ENCODE assay signal across 9 mouse cellular contexts in the genomic region with DNA sequence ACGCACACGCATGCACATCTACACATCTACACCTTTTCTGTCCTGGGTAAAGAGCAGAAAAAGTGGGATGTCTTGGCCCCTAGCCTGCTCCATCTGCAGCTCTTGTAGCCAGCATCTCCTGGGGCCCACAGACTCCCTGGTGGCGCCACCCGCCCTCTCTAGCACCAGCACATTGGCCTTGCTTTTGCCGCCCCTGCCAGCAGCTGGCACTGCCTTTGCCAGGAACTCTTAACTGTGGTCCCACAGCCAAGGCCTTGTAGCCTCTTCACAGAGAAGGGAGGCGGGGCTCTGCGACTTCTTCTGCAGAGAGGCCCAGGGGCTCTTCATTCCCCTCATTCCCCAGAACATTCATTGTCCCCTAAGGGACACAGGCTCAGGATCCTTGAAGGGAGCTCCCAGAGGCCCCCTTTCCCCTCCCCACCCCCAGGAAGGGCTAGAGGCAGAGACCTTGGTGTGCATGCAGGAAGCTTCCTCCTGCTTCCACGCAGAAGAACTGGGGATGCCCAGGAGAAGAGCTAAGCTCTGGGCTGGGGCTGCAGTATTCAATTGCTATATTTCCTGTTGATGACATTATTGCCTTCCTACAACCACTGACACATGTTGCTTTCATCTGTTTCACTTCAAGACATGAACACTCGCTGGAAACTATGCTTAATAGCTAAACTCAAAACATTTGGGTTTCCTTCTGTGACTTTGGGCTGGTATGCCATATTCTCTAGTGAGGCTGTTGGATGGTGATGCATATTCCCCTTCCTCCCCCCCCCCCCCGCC. TPM values are rescaled to one million over a fixed set of nuclear protein-coding genes. Genes with fewer than 3 reads are reported as not detected.
A peak's percentile ranks its signal among the peaks of the same experiment; 100 is the strongest.
DNase-seq lines count a peak whose midpoint lies in the region; ATAC-seq and TF ChIP-seq lines count a peak whose summit lies in the region.
"Had no signal": no experiment of that assay in that cellular context is flagged by ENCODE, and none has a peak within 500 bp of the region (broad histone marks: within the 10 kb centered on the region; RNA-seq: fewer than 3 reads in every experiment).

No protein-coding gene starts in this region.

- ATAC-seq in limb, embryonic 14.5 days (ENCODE audit: low FRiP score, low read depth), result no peak

- DNase-seq in adrenal gland, adult (ENCODE audit: inconsistent age in 2 of 2, low spot score in 1 of 2), result peak; percentile 76 to 83
- no peak for DNase-seq in adrenal gland, postnatal 4 days (ENCODE audit: low spot score in 2 of 2)
- peak; percentile 46 to 51 for DNase-seq in left cerebral cortex, postnatal 14 days (ENCODE audit: low spot score in 2 of 2)
- no peak for DNase-seq in left cerebral cortex, adult 11 months (ENCODE audit: low spot score)
- peak; percentile 65 for DNase-seq in gastrocnemius, postnatal 10 days
- DNase-seq in limb, embryonic 14.5 days (ENCODE audit: low spot score), result no peak
- no peak for DNase-seq in c-Kit-positive CD71-positive TER-119-positive erythroid progenitor cells, embryonic 14.5 days (ENCODE audit: low spot score)
- no peak for DNase-seq in thymus, postnatal 36 days
- DNase-seq: lung, embryonic 14.5 days had no signal

- H3K4me2 ChIP-seq in limb, embryonic 14.5 days (replicated peaks; ENCODE audit: low read depth, low read length, severe bottlenecking), result no peak overlapping the region
- H3K4me2 ChIP-seq: lung, embryonic 14.5 days had no signal

- intact Hi-C loops in left cerebral cortex, postnatal 14 days (cut with DNase I), result no loop called here

- H3K9me3 ChIP-seq in limb, embryonic 14.5 days (ENCODE audit: control insufficient read depth, low read length), result no peaks in the 10 kb centered on the region

- no peaks in the 10 kb centered on the region for H3K27me3 ChIP-seq in limb, embryonic 14.5 days (ENCODE audit: control insufficient read depth, insufficient read depth, low read length)

- TF ChIP-seq POLR2A in limb, embryonic 14.5 days (IDR thresholded peaks at IDR 0.05; ENCODE audit: borderline replicate concordance, extremely low read depth, insufficient read depth, insufficient read length), result no peak

- H3K36me3 ChIP-seq in limb, embryonic 14.5 days (ENCODE audit: control insufficient read depth, insufficient read depth, low read length), result no peaks in the 10 kb centered on the region

- no peak overlapping the region for H3K4me3 ChIP-seq in limb, embryonic 14.5 days (replicated peaks; ENCODE audit: low read length)

- H3K4me1 ChIP-seq in limb, embryonic 14.5 days (ENCODE audit: control insufficient read depth, insufficient read depth, low read length), result peaks cover 15% of the 10 kb centered on the region

- H3K27ac ChIP-seq in limb, embryonic 14.5 days (replicated peaks; ENCODE audit: low read depth, low read length), result peak overlapping the region; percentile 55; the same call in 1 of the 2 replicates

- no peak overlapping the region for H3K9ac ChIP-seq in limb, embryonic 14.5 days (ENCODE audit: low read depth, low read length, severe bottlenecking)
- H3K9ac ChIP-seq: lung, embryonic 14.5 days had no signal

- 66% methylated on average over 9 of the region's 10 CpGs for WGBS in limb, embryonic 14.5 days

RNA-seq across cellular contexts. Expression of a gene that starts 19.2 kb away (rescaled TPM):
- 10 to 100 TPM; 48.9 to 52.8 TPM for total RNA-seq in adrenal gland, postnatal 4 days (2021)
- total RNA-seq in left cerebral cortex, postnatal 14 days (2021), result 10 to 100 TPM; 30.4 to 41.8 TPM
- total RNA-seq in gastrocnemius, postnatal 10 days (2021), result 10 to 100 TPM; 10.8 to 18.6 TPM
- 50.9 and 58.2 TPM in 2 replicates for polyA plus RNA-seq in limb, embryonic 14.5 days (2012; rRNA removed)
- polyA plus RNA-seq in limb, embryonic 14.5 days (2014; fragmentation: Nextera tagmentation; extraction: Ambion mirVana), result 22.6 and 22.7 TPM in 2 replicates

Comparison
In these comparisons a context has a peak if more than half of its experiments do, and no peak if none do; other contexts are left out.
1. DNase-seq: peak in adrenal gland, adult (2 of 2), left cerebral cortex, postnatal 14 days (2 of 2) and gastrocnemius, postnatal 10 days (single experiment); none in adrenal gland, postnatal 4 days (0 of 2), left cerebral cortex, adult 11 months (single experiment), limb, embryonic 14.5 days (single experiment), c-Kit-positive CD71-positive TER-119-positive erythroid progenitor cells, embryonic 14.5 days (single experiment) and thymus, postnatal 36 days (0 of 2).